Mouse (Mus musculus) CH12.LX (cell line): ENCODE results near the gene Prkcb.

Experiments used
- CTCF ChIP-seq, 2 experiments: IDR thresholded peaks in 1 of 2; conservative IDR thresholded peaks in 1 of 2; 2 replicates each; pipeline ENCODE4 v1.5.1; 2011 to 2012; ENCODE audit warnings: low read depth in 2 of 2, low read length in 2 of 2, improper control_type of control experiment in 1 of 2, inconsistent platforms in 1 of 2, mild to moderate bottlenecking in 1 of 2, moderate library complexity in 1 of 2
- MAFK ChIP-seq: IDR thresholded peaks from 2 replicates; pipeline ENCODE4 v1.6.1; 2011; ENCODE audit warnings: low read length, improper control_type of control experiment; ENCODE audit not compliant: insufficient replicate concordance
- POLR2A ChIP-seq: IDR thresholded peaks from 2 replicates; pipeline ENCODE4 v1.6.1; 2011; ENCODE audit warnings: low read depth, mild to moderate bottlenecking, improper control_type of control experiment, low read length

GRCm38 (mm10) chr7:122494088-122494487 is 205.5 kb downstream of the Prkcb start:
- TF ChIP-seq CTCF (conservative IDR thresholded peaks at IDR 0.05 in 1 of 2, IDR thresholded peaks at IDR 0.05 in 1 of 2; ENCODE audit: low read depth in 2 of 2, low read length in 2 of 2): peak; percentile 10 to 52; a peak in 2 of 4 replicates
- TF ChIP-seq POLR2A: no peak
- TF ChIP-seq MAFK: no peak
